Mouse (Mus musculus): ENCODE data around the gene Kifc1. TPM values are rescaled to one million over a fixed set of nuclear protein-coding genes. Genes with fewer than 3 reads are reported as not detected.

Gene Kifc1
- total RNA-seq (2021): 1 to 10 TPM; 3.1 to 3.7 TPM
- long read RNA-seq, experiment 1, partial matches to known transcripts: 1 of 2 reads
- long read RNA-seq, experiment 1, other reads (novel, unspliced or antisense): 0 of 2 reads
- long read RNA-seq, experiment 2, partial matches to known transcripts: 1 of 2 reads
- long read RNA-seq, experiment 2, other reads (novel, unspliced or antisense): 0 of 2 reads

DNA sequence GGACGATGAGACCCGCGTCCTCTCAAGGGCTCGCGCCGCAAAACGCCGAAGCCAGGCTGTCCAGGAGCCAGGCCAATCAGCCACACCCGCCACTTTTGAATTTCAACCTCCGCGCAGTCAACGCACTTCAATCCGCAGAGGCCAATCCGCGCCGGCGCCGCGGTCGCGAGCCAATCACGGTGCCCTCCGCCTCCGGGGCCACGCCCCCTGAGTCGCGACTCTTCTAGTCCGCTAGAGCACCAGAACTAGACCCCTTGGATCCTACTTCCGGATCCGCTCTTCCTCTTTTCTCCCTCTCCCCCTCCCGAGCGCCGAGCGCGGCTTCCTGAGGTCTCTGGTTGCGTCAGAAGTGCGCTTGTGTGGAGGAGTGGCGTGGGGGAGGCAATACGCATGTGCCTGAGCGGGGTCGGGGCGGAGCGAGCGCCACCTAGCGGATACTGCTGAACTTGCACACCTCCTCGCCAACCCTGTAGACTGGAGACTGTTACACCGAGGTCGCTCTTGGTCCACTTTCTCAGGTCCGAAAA is at the start of gene Kifc1:
Gene Kifc1 (minus strand): TSS at position 129 of the 527 bp plus-strand sequence.
- intact Hi-C loops (cut with DNase I): no loop called here
- peak; percentile 100 for DNase-seq (ENCODE audit: low spot score in 2 of 2)

DNA sequence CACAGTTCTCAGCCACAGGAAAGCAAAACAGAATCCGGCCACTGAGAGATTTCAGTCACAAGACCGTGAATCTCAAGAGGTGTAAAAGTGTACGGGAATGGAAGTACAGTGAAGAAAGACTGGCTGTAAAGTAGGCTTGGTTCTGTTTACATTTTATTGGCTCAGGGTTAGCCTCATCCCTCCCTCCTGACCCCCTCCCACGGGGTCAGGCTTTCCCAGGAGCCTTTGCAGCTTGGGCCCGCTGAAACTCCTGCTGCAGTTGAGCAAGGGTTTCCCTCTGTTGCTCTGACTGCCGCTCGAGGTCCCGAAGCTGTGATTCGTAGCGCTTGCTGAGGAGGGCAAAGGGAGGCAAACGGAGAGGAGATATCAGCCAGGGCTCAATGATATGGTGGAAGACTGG is 48.3 kb upstream of the Kifc1 start:
- intact Hi-C loops (cut with DNase I): no loop called here
- no peak for DNase-seq (ENCODE audit: low spot score in 2 of 2)

DNA sequence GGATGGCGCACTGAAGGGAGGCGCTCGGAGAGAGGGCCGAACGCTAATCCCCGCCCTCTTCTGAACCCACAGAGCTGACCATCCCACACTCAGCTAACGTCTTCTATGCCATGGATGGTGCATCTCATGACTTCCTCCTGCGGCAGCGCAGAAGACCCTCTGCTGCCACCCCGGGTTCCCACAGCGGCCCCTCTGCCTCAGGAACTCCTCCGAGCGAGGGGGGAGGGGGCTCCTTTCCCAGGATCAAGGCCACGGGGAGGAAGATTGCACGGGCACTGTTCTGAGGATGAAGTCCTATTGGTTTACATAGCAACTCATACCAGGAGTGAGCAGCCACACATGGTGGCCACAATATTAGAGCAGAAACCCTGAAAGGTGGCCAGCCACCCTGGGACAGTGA is 46.5 kb upstream of the Kifc1 start:
- DNase-seq (ENCODE audit: low spot score in 2 of 2): no peak
- intact Hi-C loops (cut with DNase I): no loop called here

GRCm38 (mm10) chr17:33935422-33936055 is 45.1 kb upstream of the Kifc1 start:
- intact Hi-C loops (cut with DNase I): no loop called here
- DNase-seq (ENCODE audit: low spot score in 2 of 2): no peak

GRCm38 (mm10) chr17:33932970-33933369 is 42.5 kb upstream of the Kifc1 start:
- no peak for DNase-seq (ENCODE audit: low spot score in 2 of 2)
- intact Hi-C loops (cut with DNase I): no loop called here

DNA sequence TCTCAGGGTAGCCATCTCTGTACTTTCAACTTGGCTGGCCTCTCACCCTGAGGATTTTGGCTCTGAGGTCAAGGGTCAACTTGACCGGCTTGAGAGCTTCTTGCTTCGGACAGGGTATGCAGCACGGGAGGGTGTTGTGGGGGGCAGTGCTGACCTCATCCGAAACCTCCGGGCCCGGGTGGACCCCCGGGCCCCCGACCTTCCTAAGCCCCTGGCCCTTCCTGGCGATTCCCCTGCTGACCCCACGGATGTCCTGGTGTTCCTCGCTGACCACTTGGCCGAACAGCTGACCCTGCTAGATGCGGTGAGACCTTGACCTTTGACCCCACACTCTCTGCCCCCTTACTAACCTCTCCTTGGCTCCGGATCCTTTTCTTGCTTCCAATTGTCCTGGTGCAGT is 42.0 kb upstream of the Kifc1 start:
- intact Hi-C loops (cut with DNase I): no loop called here
- DNase-seq (ENCODE audit: low spot score in 2 of 2): no peak

- no peak for DNase-seq (ENCODE audit: low spot score in 2 of 2)
- intact Hi-C loops (cut with DNase I): no loop called here
These were observed 41.5 kb upstream of the Kifc1 start for GRCm38 (mm10) chr17:33931947-33932346.

DNA sequence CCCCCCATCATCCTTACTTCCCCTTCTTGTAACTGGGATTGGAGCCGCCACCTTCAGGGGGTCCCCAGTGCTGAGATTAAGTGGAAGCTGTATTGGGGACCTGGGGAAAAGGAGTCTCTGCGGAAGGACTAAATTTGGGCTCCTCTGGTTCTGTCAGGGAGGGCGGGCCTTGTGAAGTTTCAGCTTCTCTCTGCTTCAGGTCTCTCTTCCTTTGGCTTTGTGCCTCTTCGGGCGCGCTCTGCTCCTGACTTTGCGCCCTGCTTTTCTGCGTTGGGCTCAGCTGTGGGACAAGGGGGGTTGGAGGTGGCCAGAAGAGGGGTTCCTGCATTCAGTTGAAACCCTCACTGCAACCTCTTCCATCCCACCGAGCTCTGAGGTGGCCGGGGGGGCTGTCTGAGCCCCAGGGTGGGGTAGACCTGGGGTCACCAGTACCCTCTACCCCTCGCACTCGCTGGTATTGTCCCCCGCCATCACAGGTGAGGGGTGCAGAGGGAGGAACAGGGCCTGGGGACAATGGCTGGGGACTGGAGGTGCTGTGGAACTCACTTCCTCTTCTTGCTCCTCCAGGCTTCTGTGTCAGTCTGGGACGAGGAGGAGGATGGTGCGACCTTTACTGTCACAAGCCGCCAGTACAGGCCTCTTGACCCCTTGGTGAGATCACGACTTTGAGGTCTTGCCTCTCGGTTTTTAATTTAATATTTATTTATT is 40.9 kb upstream of the Kifc1 start:
- intact Hi-C loops (cut with DNase I): no loop called here
- no peak for DNase-seq (ENCODE audit: low spot score in 2 of 2)

- intact Hi-C loops (cut with DNase I): no loop called here
- peak; percentile 54 to 65 for DNase-seq (ENCODE audit: low spot score in 2 of 2)
These were observed 40.1 kb upstream of the Kifc1 start for GRCm38 (mm10) chr17:33930280-33931158.

- peak; percentile 95 to 96 for DNase-seq (ENCODE audit: low spot score in 2 of 2)
- intact Hi-C loops (cut with DNase I): no loop called here
These were observed 39.2 kb upstream of the Kifc1 start, which contains the start of gene Rgl2 for GRCm38 (mm10) chr17:33929371-33930279. TSS of gene Rgl2 (plus strand) at chr17:33929543.

DNA sequence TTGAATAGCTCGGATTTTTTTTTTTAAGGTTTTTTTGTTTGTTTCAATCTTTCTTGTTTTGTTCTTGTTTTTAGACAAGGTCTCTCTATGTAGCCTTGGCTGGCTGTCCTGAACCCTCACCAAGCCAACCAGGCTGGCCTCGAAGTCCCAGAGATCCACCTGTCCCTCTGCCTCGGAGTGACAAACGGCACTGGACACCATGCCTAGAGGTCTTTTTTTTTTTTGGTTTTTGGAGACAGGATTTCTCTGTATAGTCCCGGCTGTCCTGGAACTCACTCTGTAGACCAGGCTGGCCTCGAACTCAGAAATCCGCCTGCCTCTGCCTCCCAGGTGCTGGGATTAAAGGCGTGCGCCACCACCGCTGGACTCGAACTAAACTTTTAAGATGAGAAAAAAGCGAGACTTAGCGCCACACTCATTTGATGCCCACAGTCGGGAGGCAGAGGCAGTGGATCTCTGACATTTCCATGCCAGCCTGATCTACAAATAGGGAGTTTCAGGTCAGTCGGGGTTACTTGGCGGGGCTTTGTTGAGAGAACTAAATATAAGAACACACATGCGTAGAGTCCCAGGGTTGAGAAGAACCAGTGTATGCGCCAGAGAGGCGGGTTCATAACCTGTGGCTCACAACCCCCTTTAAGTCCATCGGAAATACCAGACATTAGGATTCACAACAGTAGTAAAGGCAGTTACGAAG is 37.9 kb upstream of the Kifc1 start:
- no peak for DNase-seq (ENCODE audit: low spot score in 2 of 2)
- intact Hi-C loops (cut with DNase I): no loop called here

- DNase-seq (ENCODE audit: low spot score in 2 of 2): no peak
- intact Hi-C loops (cut with DNase I): no loop called here
These were observed 35.9 kb upstream of the Kifc1 start for GRCm38 (mm10) chr17:33926207-33926932.

DNA sequence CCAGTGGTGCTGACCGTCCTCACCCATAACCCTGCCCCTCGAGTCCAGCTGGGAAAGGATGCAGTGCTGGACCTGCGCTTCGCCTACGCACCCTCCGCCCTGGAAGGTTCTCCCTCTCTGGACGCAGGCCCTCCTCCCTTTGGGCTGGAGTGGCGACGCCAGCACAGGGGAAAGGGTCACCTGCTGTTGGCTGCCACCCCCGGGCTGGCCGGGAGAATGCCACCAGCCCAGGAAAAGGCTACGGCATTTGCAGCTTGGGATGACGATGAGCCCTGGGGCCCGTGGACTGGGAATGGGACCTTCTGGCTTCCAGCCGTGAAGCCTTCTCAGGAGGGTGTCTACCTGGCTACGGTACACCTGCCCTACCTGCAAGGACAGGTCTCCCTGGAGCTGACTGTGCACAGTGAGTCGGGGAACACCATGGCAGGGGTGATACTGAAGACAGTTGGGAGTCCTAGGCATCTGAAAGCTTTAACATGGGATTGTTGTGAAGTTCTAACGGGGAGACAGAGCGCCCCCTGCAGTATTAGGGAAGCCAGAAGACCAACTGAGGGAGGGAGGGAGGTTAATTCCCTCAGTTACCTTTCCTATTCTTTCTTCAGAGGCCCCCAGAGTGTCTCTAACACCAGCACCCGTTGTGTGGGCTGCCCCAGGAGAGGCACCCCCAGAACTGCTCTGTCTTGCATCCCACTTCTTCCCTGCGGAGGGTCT is 35.1 kb upstream of the Kifc1 start:
- intact Hi-C loops (cut with DNase I): no loop called here
- DNase-seq (ENCODE audit: low spot score in 2 of 2): no peak

- intact Hi-C loops (cut with DNase I): no loop called here
These were observed 34.3 kb upstream of the Kifc1 start for GRCm38 (mm10) chr17:33924577-33925283.

GRCm38 (mm10) chr17:33921361-33921760 is 30.9 kb upstream of the Kifc1 start:
- DNase-seq (ENCODE audit: low spot score in 2 of 2): no peak
- intact Hi-C loops (cut with DNase I): no loop called here

More at GRCm38 (mm10) chr17:33924577-33925283, 34.3 kb upstream of the Kifc1 start:
- DNase-seq (ENCODE audit: low spot score in 2 of 2): peak in 1 of 2 experiments; percentile 78
